Mouse (Mus musculus): ENCODE data around the gene Olfr305.
"Not testable (repeated sequence)": the region's sequence is repeated elsewhere in the genome, so short reads cannot be mapped to it uniquely, and the experiment has no call there.

Olfr305 gene

DNA sequence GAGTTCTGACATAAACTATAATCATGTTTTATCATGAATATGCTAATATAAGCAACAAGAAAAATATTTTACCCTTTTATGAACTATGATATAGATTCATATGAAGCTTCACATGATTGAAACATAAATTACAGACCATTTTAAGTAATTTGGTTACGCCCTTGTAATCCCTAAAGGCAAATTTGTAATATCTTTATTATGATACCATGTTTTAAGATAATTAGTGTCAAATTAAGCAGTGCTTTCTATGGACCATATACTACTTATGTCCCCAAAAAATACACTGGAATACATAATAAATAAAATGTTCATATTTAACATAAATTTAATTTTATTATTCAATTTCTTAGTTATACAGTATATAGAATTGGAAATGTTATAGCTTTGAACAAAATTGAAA lies at the start of gene Olfr305:
Gene Olfr305 (minus strand): TSS at position 101 of the 400 bp plus-strand sequence.
- DNase-seq, result no peak

DNA sequence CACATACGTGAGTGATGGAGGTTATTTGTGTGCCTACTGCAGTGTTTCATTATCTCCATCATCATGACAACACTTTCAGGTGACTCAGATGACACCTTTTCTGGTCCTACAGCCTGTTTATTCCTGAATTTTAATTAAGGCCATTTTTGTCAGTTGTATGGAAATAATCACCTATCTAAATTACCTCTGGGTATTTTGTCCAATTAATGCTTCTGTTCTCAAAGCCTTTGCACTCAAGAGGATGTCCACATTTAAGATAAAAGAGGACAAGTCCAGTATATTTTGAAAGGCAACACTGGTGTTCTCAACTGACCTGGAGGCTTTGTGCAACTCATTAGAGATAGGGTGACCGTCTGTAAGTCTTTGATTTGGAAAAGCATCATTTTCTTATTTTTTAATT lies 36.8 kb upstream of the Olfr305 start, which contains the start of gene Olfr301:
Gene Olfr301 (plus strand): TSS at position 301 of the 400 bp plus-strand sequence.
- no peak for DNase-seq

DNA sequence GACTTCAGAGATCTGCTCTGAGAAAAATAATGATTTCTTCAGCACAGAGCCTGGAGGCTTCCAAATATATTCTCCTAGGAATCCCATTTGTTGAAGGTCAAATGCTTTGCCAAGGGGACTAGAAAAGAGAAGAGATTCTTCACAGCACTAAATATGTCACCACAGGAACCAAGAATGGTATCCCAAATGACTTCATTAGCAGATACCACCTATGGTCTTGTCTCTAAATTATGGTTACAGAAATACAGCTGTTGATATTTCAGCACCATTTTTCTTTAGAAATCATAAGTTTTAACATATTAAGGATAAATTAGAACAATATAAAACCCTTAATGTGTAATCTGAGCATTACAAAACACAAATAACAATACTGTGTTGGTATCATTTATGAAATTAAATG lies 31.0 kb upstream of the Olfr305 start, which contains the start of gene Olfr303:
Gene Olfr303 (minus strand): TSS at position 101 of the 400 bp plus-strand sequence.
- no peak for DNase-seq

DNA sequence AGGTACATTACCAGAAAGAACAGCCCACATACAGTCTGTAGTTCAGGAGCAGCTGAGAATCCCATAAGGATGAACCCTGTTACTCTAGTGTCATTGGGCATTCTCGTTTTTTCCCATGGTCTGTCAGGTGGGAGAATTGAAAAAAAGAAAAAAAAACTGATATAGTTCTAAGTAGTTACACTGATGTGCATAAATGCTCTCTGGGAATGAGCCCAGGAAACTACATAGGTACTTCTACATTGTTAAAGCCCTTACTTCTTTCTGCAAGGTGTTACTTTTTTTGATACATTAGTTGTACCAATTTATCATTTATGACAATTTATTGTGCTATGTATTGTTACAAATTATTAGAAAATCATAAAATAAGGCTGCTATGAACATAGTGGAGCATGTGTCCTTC lies 19.8 kb upstream of the Olfr305 start, which contains the start of gene Olfr304:
Gene Olfr304 (minus strand): TSS at position 101 of the 400 bp plus-strand sequence.
- no peak for DNase-seq

DNA sequence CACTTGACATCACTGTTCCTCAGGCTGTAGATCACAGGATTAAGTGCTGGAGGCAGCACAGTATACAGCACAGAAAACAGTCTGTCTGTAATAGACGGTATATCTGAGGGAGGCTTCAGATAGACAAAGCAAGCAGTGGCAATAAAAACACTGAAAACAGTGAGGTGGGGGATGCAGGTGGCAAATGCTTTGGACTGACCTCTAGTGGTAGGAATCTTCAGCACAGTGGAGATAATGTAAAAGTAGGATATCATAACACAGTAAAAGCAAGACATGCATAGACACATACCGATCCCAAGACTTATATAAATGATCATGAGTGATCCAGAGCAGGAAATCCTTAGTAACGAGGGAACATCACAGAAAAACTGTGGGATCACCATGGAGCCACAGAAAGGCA lies 19.0 kb upstream of the Olfr305 start:
- no peak for DNase-seq

DNA sequence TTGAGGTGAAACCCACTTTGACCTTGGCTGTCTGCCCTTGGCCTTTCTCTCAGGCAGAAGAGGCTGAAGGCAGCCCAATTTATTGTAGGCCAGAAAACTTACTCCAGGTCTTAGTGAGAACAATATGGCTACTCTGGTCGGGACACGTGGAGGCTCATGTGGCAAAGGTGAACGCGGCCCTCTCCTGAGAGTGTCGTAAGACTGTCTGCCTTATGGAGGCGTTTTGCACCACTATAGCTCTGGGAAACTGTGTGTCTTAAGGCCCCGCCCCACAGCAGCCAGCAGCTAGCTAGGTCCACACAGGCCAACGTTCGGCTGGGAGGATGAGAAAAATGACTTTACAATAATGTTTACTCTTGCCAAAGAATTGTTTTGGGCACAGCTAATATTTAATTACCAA lies 20.4 kb downstream of the Olfr305 start:
- not testable (repeated sequence) for DNase-seq

DNA sequence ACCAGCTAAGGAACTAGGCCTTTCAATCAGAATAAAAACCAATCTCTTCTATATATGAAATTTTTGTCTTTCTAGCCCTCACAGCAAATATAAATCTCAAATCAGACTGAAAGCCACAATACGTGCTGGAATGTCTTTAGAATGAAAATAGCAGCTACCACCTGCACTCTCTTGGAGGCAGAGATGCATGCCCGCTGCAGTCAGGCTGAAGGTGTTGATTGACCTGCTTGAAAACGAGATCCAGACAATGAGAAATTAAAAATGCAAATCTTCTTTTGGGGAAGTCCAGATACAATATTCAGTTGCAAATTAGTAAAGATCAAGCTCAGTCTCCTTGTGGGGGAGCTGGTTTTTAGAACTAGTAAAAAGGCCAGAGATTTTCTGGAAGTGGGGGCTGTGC lies 22.5 kb downstream of the Olfr305 start:
- no peak for DNase-seq

DNA sequence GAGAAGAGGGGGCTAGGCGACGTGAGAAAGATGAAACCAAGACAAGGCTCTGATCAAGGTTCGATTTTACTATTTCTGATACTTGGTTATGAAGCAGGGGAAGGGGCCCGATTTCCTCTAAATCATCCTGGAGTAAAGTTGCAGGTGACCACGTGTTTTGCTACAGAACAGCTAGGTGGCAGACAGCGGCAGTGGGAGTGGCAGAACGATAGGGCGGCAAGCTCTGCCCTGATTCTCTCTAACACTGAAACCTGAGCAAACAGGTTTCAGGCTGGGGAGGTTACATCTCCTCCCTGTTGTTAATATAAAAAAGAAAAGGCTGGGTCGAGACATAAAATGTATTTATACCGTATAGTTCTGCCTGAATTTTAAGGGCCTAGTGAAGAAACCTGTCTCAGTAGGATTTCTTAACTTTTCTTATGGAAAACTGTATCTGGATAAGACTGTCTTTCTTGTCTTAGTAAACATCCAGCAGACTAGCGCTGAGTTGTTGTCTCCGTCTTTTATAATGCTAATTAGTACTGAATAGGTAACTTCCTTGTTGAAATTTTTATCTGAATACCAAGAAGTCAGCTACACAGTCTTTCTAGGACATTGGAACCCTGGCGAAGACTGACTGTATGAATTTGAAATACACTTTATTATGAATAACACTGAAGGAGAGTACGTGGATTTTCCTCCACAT lies 23.7 kb downstream of the Olfr305 start:
- DNase-seq, result no peak

DNA sequence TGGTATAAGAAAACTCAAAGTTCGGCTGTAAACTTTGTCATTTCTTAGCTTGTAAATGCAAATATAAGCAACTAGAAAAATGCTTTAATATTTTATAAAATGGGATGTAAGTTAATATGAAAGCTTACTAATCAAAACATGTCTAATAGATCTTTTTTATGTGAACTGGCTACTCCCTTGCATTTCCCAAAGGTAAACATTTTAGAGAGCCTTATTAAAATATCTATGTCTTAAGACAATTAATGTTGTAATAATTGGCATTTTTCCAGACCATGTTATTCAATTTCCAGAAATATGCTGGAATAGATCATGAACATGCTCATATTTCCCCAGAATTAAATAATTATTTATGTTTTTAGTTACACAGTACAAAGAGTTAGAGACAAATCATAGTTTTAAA lies 29.2 kb downstream of the Olfr305 start, which contains the start of gene Olfr307:
Gene Olfr307 (minus strand): TSS at position 101 of the 400 bp plus-strand sequence.
- no peak for DNase-seq

DNA sequence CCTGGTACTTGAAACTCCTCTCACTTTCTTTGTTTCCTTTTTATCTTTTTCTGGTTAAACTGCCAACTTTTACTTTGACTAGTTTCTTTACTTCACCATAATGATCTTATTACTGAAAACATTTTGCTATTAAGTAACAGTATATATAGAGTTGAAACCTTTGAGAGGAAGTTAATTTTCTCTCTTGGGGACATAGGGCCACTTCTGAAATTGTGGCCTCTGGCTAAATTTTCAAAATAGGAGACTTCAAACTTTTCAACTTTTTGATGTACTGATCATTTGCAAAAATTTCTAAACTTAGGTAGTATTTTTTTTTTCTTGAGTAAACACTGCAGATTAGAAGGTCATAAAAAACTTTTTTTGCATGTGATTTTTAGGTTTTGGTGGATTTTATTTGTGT lies 41.2 kb downstream of the Olfr305 start, which contains the start of gene Olfr308:
Gene Olfr308 (minus strand): TSS at position 101 of the 400 bp plus-strand sequence.
- no peak for DNase-seq

DNA sequence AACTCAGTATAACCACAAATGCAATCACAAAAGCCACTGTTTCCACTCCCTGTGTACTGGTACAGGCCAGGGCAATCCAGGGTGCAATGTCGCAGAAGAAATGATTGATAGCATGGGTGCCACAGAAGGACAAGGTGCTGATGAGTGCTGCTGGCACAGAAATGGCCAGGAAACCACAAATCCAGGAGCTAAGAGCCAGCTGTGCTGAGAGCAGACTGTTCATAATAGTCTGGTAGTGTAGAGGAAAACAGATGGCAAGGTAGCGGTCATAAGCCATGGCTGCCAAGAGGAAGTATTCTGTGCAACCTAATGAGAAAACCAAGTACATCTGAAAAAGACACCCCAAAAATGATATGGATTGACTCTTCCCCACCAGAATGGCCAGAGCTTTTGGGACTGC lies 45.4 kb downstream of the Olfr305 start:
- no peak for DNase-seq

DNA sequence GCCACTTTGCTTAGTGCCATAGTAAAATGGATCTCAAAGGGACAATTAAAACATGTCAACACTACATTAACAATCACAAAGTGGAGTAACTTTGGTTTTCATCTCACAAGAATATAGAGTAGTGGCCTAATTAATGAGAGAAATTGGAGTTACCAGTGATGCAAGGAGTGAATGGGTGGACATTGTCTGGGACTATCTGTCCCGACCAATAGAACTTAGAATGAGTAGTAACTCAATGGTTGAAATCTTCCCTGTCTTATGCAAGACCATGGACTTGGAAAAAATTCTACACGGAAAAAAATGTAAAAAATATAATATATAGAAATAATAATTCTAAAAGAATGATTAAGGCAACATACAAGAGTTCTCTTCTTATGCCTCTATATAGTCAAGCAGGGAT lies 53.1 kb downstream of the Olfr305 start, which contains the start of gene Olfr309:
Gene Olfr309 (minus strand): TSS at position 101 of the 400 bp plus-strand sequence.
- DNase-seq, result no peak

Measured in thymus, adult 18-20 months (tissue).